Mouse (Mus musculus): ENCODE results near the gene Kdm2a.

Kdm2a gene

DNA sequence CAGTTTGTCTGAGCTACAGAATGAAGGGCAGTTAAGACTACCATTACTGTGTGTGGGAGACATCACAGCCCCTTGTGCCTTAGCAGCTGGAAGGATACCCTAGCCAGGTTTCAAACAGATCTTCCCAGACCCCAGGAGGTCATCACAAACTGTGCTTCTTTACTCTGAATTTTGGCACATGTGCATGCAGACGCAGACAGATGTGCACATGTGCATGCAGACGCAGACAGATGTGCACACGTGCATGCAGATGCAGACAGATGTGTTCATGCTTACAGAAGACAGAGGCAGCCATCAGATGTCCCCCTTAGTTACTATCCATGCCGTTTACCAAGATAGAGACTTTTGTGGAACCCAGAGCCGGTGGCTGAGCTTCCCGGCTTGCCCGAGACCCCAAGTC is 99.0 kb downstream of the Kdm2a start:
- DNase-seq (ENCODE audit: low spot score), result no peak

DNA sequence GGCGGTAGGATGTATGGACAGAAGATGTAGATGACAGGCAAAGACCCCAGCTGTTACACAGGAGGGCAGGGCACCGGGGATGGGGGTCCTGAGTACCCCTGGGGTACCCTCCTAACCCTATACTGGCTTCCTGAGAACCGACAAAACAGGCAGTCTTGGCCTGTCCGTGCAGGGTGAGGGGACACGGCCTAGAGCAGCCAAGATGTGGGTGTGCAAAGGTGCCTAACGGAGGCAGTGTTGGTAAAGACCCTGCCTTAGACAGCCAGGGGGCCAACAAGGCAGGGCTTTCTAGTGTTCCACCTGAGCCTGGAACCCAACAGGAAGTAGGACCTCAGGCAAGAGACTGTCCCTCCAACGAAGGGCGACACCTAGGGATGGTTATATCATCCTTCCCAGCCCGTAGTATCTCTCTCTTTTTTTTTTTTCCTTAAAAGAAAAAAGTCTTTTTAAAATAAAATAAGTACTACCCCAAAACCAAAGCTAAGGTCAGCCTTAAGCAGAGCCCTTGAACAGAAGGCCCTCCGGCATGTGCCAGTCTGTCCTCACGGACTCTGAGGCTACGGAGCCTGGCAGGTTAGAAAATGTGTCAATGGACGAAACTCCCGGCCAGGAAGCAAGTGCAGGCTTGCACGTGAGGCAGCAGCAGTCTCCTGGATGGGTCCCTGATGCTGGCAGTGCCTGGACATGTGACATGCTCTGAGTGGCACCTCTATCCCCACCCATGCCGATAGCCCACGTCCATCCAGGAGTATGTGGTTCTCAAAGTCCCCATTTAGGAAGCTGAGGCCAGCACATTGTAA is 99.6 kb downstream of the Kdm2a start:
- no peak for DNase-seq (ENCODE audit: low spot score)

DNA sequence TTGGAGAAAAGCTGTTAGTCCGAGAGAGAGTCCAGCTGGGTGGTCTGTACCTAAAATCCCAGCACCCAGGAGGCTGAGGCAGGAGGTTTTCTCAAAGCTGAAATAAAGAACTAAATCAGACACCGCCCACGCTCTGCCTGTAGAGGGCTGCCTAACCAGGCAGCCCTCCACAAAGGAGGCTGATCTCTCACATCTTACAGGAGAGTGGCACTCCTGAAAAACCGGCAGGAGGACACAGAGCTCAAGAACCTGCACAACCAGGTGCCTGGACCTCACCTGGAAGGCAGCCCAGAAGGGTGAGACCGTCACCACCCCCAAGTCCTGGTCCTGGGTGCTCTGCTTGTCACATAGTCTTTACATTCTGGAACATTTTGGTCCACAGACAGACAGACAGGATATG is 100.2 kb downstream of the Kdm2a start:
- DNase-seq (ENCODE audit: low spot score), result no peak

DNA sequence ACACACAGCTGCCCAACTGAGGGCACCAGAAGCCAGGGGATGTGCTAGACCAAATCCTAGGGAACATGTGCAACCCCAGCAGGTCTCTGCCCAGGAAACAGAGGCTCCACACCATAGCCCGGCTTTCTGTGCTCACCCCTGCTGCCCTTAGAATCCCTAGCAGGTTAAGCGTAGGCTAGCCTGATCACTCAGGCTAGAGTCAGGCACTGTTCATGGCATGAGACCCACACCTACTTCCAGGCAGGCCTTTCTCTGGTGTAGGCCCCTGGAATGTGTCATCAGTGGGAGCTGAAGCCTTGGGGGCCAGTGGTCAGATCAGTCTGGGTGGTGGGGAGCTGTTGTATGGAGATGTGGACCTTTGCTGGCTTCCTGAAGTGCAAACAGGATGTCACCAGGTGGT is 101.5 kb downstream of the Kdm2a start:
- no peak for DNase-seq (ENCODE audit: low spot score)

DNA sequence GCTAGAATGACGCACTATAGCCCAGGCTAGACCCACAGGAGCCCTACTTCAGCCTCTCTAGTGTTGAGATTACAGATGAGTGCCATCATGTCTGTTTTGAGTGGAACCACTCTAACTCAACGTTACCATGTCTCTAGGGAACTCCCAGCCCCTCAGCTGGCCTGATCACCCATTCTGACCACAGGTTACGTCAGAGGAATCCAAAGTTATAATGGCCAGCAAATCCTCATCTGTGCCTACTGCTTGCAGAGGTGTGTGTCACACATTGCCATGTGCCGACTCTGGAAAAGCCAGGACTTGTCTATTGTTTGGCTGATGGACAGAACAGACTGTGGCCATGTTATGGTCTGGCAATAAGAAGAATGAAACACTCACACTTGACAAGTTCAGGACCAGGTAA is 102.7 kb downstream of the Kdm2a start:
- DNase-seq (ENCODE audit: low spot score), result no peak

DNA sequence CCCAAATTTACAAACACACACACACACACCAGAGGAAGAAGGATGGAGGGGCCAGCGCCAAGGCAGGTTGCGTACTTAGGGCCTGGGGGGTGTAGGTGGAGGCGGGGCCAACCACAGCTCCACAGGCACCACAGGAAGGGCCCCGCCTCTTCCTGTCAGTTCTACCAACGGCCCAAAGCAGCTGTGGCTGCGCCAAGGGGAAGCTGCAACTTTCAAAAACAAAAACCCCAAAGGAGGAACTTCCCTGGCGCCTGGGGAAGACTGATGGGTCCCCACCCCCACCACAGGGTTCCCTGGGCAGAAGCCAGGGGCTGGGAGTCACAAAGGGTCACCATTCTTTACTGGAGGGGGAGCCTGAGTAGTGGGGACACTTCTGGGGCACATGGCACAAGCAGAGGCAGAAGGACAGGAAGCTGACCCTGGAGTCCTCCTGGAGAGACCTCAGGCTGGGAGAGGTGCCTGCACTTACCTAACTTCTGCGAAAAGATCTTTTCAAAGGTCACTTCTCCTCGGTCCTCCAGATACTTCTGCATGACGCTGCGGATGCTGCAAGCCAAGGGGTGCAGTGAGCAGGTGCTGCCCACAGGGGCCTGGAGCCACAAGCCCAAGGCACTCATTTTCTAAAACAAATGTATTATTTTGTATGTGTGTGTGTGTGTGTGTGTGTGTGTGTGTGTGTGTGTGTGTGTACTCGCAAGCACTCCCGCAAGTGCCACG is 103.5 kb downstream of the Kdm2a start:
- DNase-seq (ENCODE audit: low spot score), result peak; percentile 44

DNA sequence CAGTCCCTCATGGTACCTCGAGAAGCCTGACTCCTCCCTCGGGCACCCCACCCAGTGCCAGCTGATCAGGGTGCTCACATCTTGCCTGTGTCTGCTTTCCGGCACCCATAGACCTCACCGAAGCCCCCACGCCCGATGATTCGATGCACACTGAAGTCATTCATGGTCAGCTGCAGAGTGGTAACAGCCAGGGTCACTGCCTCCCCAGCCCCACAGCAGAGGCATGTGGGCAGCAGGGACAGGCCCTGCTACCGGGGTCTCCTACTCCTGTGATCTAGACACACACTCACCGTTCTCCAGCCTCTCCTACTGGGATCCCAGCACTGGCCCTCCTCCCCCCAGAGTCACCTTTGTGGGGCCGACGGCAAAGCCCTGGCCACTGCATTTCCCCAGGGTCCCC is 106.9 kb downstream of the Kdm2a start:
- DNase-seq (ENCODE audit: low spot score), result no peak

DNA sequence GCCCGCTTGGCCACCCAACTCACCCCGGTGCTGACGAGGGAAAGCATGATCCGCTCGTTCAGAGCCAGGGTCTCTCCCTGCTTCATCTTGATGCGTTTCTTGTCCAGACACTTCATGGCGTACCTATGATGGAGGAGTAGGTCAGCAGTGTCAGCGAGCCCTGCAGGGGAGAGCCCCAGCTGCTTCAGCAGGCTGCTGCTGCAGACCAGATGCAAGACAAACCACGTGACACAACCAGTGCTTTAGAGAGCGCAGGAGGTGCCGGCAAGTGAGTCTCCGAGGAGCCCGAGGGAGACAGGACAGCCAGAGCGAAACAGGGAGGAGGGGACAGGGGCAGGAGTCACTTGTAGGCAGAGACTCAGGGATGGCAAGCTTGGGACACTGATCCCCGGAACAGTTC is 107.3 kb downstream of the Kdm2a start:
- DNase-seq (ENCODE audit: low spot score), result no peak

DNA sequence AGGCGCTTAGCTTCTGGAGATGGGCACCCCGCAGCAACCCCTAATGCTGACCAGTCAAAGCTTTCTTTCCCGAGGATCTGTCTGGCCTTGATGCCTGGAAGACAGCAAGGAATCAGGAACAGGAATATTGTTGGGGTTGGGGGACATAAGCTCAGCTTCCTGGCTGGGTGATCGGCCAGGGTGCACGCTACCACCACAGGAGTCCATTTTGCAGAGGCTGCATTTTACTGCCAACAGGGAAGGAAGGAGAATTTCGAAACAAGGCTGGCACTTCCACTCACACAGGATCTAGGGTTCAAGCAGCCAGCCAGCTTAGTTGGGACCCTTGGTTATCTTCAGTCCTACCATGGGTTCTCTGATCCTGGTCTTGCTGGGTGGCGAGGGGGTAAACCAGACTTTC is 114.4 kb downstream of the Kdm2a start:
- DNase-seq (ENCODE audit: low spot score), result no peak

DNA sequence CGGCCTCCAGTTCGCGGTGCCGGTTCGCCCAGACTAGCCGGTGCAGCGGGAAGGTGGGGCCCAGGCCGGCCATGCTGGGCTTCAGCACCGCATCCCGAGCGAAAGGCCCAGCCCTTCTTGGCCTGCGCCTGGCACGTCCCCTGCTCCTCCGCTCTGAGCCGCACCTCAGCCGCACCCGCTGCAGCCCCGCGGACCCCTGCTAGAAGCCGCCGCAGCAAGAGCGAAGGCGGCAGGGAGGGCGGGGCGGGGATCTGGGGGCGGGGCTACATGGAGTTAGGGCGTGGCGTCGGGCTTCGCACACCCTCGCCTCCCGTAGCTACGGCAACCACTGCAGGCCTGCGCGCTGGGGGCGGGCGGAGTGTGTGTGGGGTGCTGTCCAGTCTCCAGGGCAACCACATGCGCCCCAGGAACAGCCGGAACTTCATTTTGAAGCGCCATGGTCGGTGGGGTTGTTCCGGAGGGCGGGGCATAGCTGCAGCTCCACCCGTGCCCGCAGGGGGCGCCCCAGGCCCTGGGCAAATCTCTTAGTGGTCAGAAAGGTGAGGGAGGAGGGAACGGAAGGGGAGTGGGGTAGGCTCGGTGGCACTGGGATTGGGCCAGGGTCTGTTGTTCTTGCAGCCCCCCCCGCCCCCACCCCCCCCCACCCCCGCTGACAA is 115.1 kb downstream of the Kdm2a start, which contains the start of gene Ankrd13d:
Ankrd13d (minus strand) TSS at position 240 of the 656 bp plus-strand sequence.
- peak; percentile 77 for DNase-seq (ENCODE audit: low spot score)

DNA sequence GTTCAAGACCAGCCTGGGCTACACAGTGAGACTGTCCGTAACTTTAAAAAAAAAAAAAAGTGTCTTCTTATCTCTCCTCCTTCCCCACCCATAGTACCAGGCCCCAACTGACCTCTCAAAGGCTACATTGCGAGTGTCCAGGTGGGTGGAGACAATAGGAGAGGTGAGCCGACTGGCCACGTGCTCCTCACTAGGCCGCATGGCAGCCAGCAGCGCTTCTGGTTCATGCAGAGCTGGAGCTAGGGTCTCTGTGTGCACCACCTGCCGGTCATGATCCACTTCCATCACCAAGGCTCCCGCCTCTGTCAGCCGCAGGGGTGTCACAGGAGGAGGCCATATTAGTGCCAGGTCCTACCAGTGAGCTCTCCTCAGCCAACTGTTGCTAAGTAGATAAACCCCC is 117.7 kb downstream of the Kdm2a start:
- no peak for DNase-seq (ENCODE audit: low spot score)

DNA sequence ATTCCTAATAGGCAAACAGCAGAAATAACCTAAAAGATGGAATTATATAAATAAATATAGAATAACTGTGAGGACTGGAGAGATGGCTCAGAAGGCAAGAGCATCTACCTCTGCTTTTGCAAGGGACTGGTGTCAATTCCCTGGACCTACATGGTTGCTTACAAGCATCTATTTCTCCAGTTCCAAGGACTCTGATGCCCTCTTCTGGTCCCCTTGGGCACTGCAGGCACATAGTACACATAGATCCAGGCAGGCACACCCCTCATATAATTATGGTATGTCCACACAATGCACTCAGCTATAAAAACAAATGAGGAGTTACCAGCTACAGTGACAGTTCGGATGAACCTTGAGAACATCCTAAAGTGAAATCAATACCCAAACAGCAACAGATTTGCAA is 118.6 kb downstream of the Kdm2a start:
- no peak for DNase-seq (ENCODE audit: low spot score)

DNA sequence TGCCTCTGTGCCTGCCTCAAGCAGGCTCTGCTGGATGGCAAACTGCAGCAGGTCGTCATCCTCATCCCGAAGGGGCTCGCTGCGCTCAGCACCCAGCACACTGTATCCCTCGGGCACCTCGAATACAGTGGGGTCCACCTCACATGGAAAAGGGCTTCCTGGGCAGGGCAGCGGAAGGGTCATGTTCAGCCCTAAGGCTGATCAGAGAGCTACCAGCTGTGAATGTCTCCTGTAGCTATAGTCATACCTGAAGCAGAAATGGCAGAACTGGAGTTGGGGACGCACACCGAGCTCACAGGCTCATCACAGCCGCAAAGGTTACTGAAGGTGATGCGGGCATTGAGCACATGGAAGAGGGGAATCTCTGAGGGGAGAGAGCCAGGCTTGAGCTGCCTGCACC is 127.1 kb downstream of the Kdm2a start:
- DNase-seq (ENCODE audit: low spot score), result no peak

DNA sequence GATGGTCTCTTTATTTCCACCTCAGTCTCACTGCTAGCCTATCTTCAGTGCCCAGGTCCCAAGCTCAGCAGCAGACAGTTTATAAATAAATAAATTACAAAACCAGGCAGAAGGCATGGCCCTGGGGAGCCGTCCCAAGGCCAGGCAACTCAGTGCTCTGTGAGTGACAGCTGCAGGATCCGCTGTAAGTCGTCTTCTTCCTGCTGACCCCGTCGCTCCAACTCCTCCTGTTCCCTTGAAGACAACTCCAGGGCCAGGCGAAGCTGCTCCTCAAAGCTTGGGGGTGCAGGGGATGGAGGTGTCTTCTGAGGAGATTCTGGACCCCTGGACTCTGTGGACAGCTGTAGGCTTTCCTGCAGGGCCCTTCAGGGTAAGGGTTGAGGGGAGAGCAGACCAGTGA is 127.9 kb downstream of the Kdm2a start:
- no peak for DNase-seq (ENCODE audit: low spot score)

DNA sequence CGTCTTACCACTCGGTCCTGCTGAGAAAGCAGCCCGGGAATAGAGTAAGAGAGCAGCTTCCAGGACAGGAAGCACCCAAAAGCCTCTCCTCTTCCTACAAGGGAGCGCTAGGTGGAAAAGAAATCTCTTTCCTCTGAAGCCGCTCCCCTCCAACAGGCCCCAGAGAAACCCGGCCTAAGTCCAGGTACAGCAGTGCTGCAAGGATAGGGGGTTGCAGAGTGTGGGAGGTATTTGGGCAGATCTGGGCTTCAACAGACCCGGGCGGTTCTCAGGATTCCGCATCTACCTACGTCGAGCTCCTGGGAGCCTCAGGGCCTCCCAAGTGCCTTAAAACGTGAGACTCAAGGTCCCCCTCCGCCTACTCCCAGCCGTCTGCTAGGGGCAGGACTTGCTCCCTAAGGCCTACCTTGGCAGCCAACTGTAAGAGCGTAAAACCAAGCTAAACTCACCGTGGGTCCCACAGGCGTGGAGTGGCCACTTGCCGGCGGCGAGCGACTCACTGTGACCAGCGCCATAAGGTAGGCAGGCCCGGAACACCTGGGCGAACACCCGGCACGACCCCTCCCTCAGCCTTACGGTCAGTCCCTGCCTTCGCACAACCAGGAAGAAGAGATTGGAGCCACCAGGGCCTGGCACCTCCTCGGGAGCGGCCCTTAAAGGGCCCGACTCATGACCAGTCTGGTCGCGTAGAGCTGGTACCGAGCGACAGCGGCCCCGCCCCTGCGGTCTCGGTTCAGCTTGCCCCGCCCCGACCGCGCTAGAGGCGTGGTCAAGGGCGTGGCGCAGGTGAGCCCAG is 129.3 kb downstream of the Kdm2a start, which contains the start of gene Ssh3:
Ssh3 (minus strand) TSS at position 615 of the 796 bp plus-strand sequence.
- peak; percentile 49 for DNase-seq (ENCODE audit: low spot score)

DNA sequence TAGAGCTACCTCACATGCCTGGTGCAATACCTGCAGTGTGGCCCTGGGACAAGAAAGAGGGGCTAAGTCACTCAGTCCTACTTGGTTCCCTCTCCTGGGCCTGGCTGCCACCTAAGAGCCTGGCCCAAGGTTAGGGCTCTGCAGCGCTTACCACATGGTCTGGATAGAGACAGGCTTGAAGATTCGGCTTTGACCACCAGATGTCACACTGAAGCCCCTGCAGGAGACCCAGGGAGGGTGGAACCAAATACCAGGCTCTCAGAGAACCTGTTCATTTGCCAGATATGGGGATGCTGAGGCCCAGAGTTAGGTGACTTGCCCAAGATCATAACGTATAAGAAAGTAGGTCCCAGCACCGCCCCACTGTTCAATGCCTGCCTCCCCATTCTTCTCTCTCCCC is 132.1 kb downstream of the Kdm2a start:
- DNase-seq (ENCODE audit: low spot score), result no peak

All from spleen, adult 12 weeks (tissue).